Mouse (Mus musculus) midbrain, embryonic 12.5 days (tissue): ENCODE results near the gene Ttn. TPM values are rescaled to one million over a fixed set of nuclear protein-coding genes. Genes with fewer than 3 reads are reported as not detected.

Source experiments
- ATAC-seq: fragments of 200-750 bp; cut with Nextera tagmentation; 2 replicates; pipeline ENCODE4 v1.8.0; 2017; ENCODE audit warnings: low read depth, moderate TSS enrichment, moderate library complexity; ENCODE audit not compliant: low FRiP score
- H3K27ac ChIP-seq: fragments of 300-500 bp; sonication (generic); replicated peaks from 2 replicates; pipeline ENCODE4 v1.5.1; 2016; ENCODE audit warnings: mild to moderate bottlenecking
- H3K27me3 ChIP-seq: fragments of 300-500 bp; sonication (generic); 2 replicates; pipeline ENCODE4 v1.6.1; 2016; ENCODE audit warnings: mild to moderate bottlenecking
- H3K36me3 ChIP-seq: fragments of 300-500 bp; sonication (generic); 2 replicates; pipeline ENCODE4 v1.6.1; 2016
- H3K4me1 ChIP-seq: fragments of 300-500 bp; sonication (generic); 2 replicates; pipeline ENCODE4 v1.6.1; 2016
- H3K4me2 ChIP-seq: fragments of 300-500 bp; sonication (generic); replicated peaks from 2 replicates; pipeline ENCODE4 v1.6.1; 2016; ENCODE audit warnings: mild to moderate bottlenecking, moderate library complexity
- H3K4me3 ChIP-seq: fragments of 300-500 bp; sonication (generic); 2 replicates; pipeline ENCODE4 v1.5.1; 2016; ENCODE audit warnings: mild to moderate bottlenecking
- H3K9ac ChIP-seq: fragments of 300-500 bp; sonication (generic); replicated peaks from 2 replicates; pipeline ENCODE4 v1.6.1; 2016; ENCODE audit warnings: mild to moderate bottlenecking, moderate library complexity
- H3K9me3 ChIP-seq: fragments of 300-500 bp; sonication (generic); 2 replicates; pipeline ENCODE4 v1.6.1; 2016; ENCODE audit warnings: mild to moderate bottlenecking
- WGBS: fragments of 180-500 bp; shearing (Covaris S2); methylation state at CpG from one replicate; pipeline ENCODE4 v1.1.7; 2016; 5-methylcytosine and 5-hydroxymethylcytosine counted together
- polyA plus RNA-seq: library from polyadenylated mRNA; unstranded; fragments of >200 nt; fragmentation: Nextera tagmentation; extraction: Ambion mirVana; gene quantifications from 2 replicates; pipeline ENCODE4 v1.2.1, GENCODE M21; 2016

Ttn gene
- polyA plus RNA-seq, 1 experiment from 2014 or later = 0.52 TPM

- no peak overlapping the region for H3K4me3 ChIP-seq
- H3K27me3 ChIP-seq = no peaks in the 10 kb centered on the region
- no peak overlapping the region for H3K9ac ChIP-seq
- no peaks in the 10 kb centered on the region for H3K4me1 ChIP-seq
- no peak overlapping the region for H3K27ac ChIP-seq
- no peak overlapping the region for H3K4me2 ChIP-seq
- WGBS = 95% methylated on average over 20 of the region's 20 CpGs
- H3K36me3 ChIP-seq = no peaks in the 10 kb centered on the region
- no peak for ATAC-seq
- no peaks in the 10 kb centered on the region for H3K9me3 ChIP-seq
Observed at GRCm38 (mm10) chr2:76814048-76814817, 168.1 kb downstream of the Ttn start.

GRCm38 (mm10) chr2:76811160-76811559 is 171.2 kb downstream of the Ttn start:
- WGBS = 96% methylated on average over 17 of the region's 17 CpGs
- no peak for ATAC-seq
- Histone ChIP-seq H3K4me3 (no peak overlapping the region), H3K27me3 (no peaks in the 10 kb centered on the region), H3K4me2 (no peak overlapping the region), H3K4me1 (no peaks in the 10 kb centered on the region), H3K36me3 (no peaks in the 10 kb centered on the region), H3K9ac (no peak overlapping the region), H3K27ac (no peak overlapping the region), H3K9me3 (no peaks in the 10 kb centered on the region)

- H3K36me3 ChIP-seq = no peaks in the 10 kb centered on the region
- no peak for ATAC-seq
Observed at GRCm38 (mm10) chr2:76808334-76808733, 174.0 kb downstream of the Ttn start.

GRCm38 (mm10) chr2:76807284-76807683 is 175.1 kb downstream of the Ttn start:
- H3K27ac ChIP-seq = no peak overlapping the region
- no peak for ATAC-seq

More at GRCm38 (mm10) chr2:76808334-76808733, 174.0 kb downstream of the Ttn start:
- Histone ChIP-seq H3K4me1 (no peaks in the 10 kb centered on the region), H3K27me3 (no peaks in the 10 kb centered on the region), H3K9me3 (no peaks in the 10 kb centered on the region), H3K27ac (no peak overlapping the region), H3K4me3 (no peak overlapping the region), H3K9ac (no peak overlapping the region), H3K4me2 (no peak overlapping the region)
- WGBS = 95% methylated on average over 10 of the region's 10 CpGs

GRCm38 (mm10) chr2:76806861-76807260 is 175.5 kb downstream of the Ttn start:
- ATAC-seq = no peak
- Histone ChIP-seq H3K9ac (no peak overlapping the region), H3K27me3 (no peaks in the 10 kb centered on the region), H3K27ac (no peak overlapping the region), H3K4me2 (no peak overlapping the region), H3K9me3 (no peaks in the 10 kb centered on the region), H3K4me3 (no peak overlapping the region), H3K4me1 (no peaks in the 10 kb centered on the region), H3K36me3 (no peaks in the 10 kb centered on the region)
- 82% methylated on average over 9 of the region's 9 CpGs for WGBS

More at GRCm38 (mm10) chr2:76807284-76807683, 175.1 kb downstream of the Ttn start:
- no peak overlapping the region for H3K9ac ChIP-seq
- WGBS = 85% methylated on average over 7 of the region's 7 CpGs
- H3K4me3 ChIP-seq = no peak overlapping the region
- no peaks in the 10 kb centered on the region for H3K9me3 ChIP-seq
- no peak overlapping the region for H3K4me2 ChIP-seq
- no peaks in the 10 kb centered on the region for H3K36me3 ChIP-seq
- H3K27me3 ChIP-seq = no peaks in the 10 kb centered on the region
- H3K4me1 ChIP-seq = no peaks in the 10 kb centered on the region

- H3K9me3 ChIP-seq = no peaks in the 10 kb centered on the region
- no peaks in the 10 kb centered on the region for H3K27me3 ChIP-seq
- H3K4me2 ChIP-seq = no peak overlapping the region
- H3K4me1 ChIP-seq = no peaks in the 10 kb centered on the region
- 84% methylated on average over 4 of the region's 4 CpGs for WGBS
- no peak overlapping the region for H3K9ac ChIP-seq
- H3K36me3 ChIP-seq = no peaks in the 10 kb centered on the region
- ATAC-seq = no peak
- no peak overlapping the region for H3K4me3 ChIP-seq
- no peak overlapping the region for H3K27ac ChIP-seq
Observed at GRCm38 (mm10) chr2:76806376-76806775, 176.0 kb downstream of the Ttn start.

GRCm38 (mm10) chr2:76805191-76805892 is 177.0 kb downstream of the Ttn start:
- no peaks in the 10 kb centered on the region for H3K27me3 ChIP-seq
- no peak overlapping the region for H3K9ac ChIP-seq
- H3K36me3 ChIP-seq = no peaks in the 10 kb centered on the region
- H3K27ac ChIP-seq = no peak overlapping the region
- H3K4me3 ChIP-seq = no peak overlapping the region
- ATAC-seq = no peak
- no peaks in the 10 kb centered on the region for H3K9me3 ChIP-seq
- no peaks in the 10 kb centered on the region for H3K4me1 ChIP-seq
- WGBS = 65% methylated on average over 5 of the region's 5 CpGs
- no peak overlapping the region for H3K4me2 ChIP-seq

- Histone ChIP-seq H3K27me3 (no peaks in the 10 kb centered on the region), H3K4me2 (no peak overlapping the region), H3K9ac (no peak overlapping the region), H3K4me3 (no peak overlapping the region), H3K9me3 (no peaks in the 10 kb centered on the region), H3K4me1 (no peaks in the 10 kb centered on the region), H3K27ac (no peak overlapping the region), H3K36me3 (no peaks in the 10 kb centered on the region)
- ATAC-seq = no peak
- WGBS = 95% methylated on average over 12 of the region's 12 CpGs
Observed at GRCm38 (mm10) chr2:76784171-76784570, 198.2 kb downstream of the Ttn start.

GRCm38 (mm10) chr2:76780792-76781191 is 201.6 kb downstream of the Ttn start:
- Histone ChIP-seq H3K9ac (no peak overlapping the region), H3K4me2 (no peak overlapping the region), H3K4me3 (no peak overlapping the region), H3K27ac (no peak overlapping the region), H3K9me3 (no peaks in the 10 kb centered on the region), H3K4me1 (no peaks in the 10 kb centered on the region), H3K36me3 (no peaks in the 10 kb centered on the region), H3K27me3 (no peaks in the 10 kb centered on the region)
- no peak for ATAC-seq
- 89% methylated on average over 13 of the region's 13 CpGs for WGBS

GRCm38 (mm10) chr2:76769831-76770230 is 212.5 kb downstream of the Ttn start:
- Histone ChIP-seq H3K9ac (no peak overlapping the region), H3K4me2 (no peak overlapping the region), H3K9me3 (no peaks in the 10 kb centered on the region), H3K4me1 (no peaks in the 10 kb centered on the region), H3K36me3 (no peaks in the 10 kb centered on the region), H3K4me3 (no peak overlapping the region), H3K27me3 (no peaks in the 10 kb centered on the region), H3K27ac (no peak overlapping the region)
- WGBS = 95% methylated on average over 10 of the region's 10 CpGs
- no peak for ATAC-seq

GRCm38 (mm10) chr2:76767231-76767630 is 215.1 kb downstream of the Ttn start:
- 96% methylated on average over 12 of the region's 12 CpGs for WGBS
- Histone ChIP-seq H3K9ac (no peak overlapping the region), H3K4me1 (no peaks in the 10 kb centered on the region), H3K36me3 (no peaks in the 10 kb centered on the region), H3K9me3 (no peaks in the 10 kb centered on the region), H3K4me3 (no peak overlapping the region), H3K4me2 (no peak overlapping the region), H3K27me3 (no peaks in the 10 kb centered on the region), H3K27ac (no peak overlapping the region)
- no peak for ATAC-seq

- no peaks in the 10 kb centered on the region for H3K4me1 ChIP-seq
- H3K27me3 ChIP-seq = no peaks in the 10 kb centered on the region
- WGBS = 93% methylated on average over 13 of the region's 13 CpGs
- no peaks in the 10 kb centered on the region for H3K36me3 ChIP-seq
- ATAC-seq = no peak
- H3K27ac ChIP-seq = no peak overlapping the region
- no peak overlapping the region for H3K4me2 ChIP-seq
- H3K4me3 ChIP-seq = no peak overlapping the region
- H3K9me3 ChIP-seq = no peaks in the 10 kb centered on the region
- no peak overlapping the region for H3K9ac ChIP-seq
Observed at GRCm38 (mm10) chr2:76764526-76764925, 217.8 kb downstream of the Ttn start.
